Mouse (Mus musculus) liver, embryonic 11.5 days (tissue): ENCODE measurements at regions not wholly inside any gene's neighbourhood (a gene's known extent, or its start where the extent isn't known, plus 50 kb on each side); places are given as distances from the start of the nearest gene placed in this dataset.

ENCODE experiments used
- ATAC-seq: fragments of 200-750 bp; cut with Nextera tagmentation; replicated peaks from 2 replicates; pipeline ENCODE4 v1.8.0; 2017; ENCODE audit warnings: moderate number of reproducible peaks, mild to moderate bottlenecking, moderate TSS enrichment, moderate library complexity; ENCODE audit not compliant: low FRiP score
- DNase-seq: peaks from one replicate; pipeline ENCODE4 v3.0.0-alpha.2; 2017; ENCODE audit warnings: low spot score
- H3K27ac ChIP-seq: fragments of 300-500 bp; sonication (generic); 2 replicates; pipeline ENCODE4 v1.5.1; 2014; ENCODE audit warnings: mild to moderate bottlenecking, low read depth, low read length, control low read depth
- H3K27me3 ChIP-seq: fragments of 300-500 bp; sonication (generic); replicated peaks from 2 replicates; pipeline ENCODE4 v1.6.1; 2014; ENCODE audit warnings: low read length, mixed read lengths; ENCODE audit not compliant: control insufficient read depth, insufficient read depth
- H3K36me3 ChIP-seq: fragments of 300-500 bp; sonication (generic); 2 replicates; pipeline ENCODE4 v1.6.1; 2014; ENCODE audit warnings: mild to moderate bottlenecking, low read length, moderate library complexity, mixed read lengths; ENCODE audit not compliant: control insufficient read depth, insufficient read depth
- H3K4me1 ChIP-seq: fragments of 300-500 bp; sonication (generic); replicated peaks from 2 replicates; pipeline ENCODE4 v1.6.1; 2014; ENCODE audit warnings: low read length, mixed read lengths; ENCODE audit not compliant: control insufficient read depth, insufficient read depth
- H3K4me2 ChIP-seq: fragments of 300-500 bp; sonication (generic); 2 replicates; pipeline ENCODE4 v1.6.1; 2014; ENCODE audit warnings: mild to moderate bottlenecking, control low read depth, moderate library complexity
- H3K4me3 ChIP-seq: fragments of 300-500 bp; sonication (generic); 2 replicates; pipeline ENCODE4 v1.5.1; 2014; ENCODE audit warnings: low read depth, low read length, control low read depth
- H3K9ac ChIP-seq: fragments of 300-500 bp; sonication (generic); 2 replicates; pipeline ENCODE4 v1.6.1; 2014; ENCODE audit warnings: low read depth, low read length, control low read depth
- H3K9me3 ChIP-seq: fragments of 300-500 bp; sonication (generic); 2 replicates; pipeline ENCODE4 v1.6.1; 2016; ENCODE audit warnings: low read length, inconsistent platforms, mixed read lengths; ENCODE audit not compliant: control insufficient read depth
- WGBS: fragments of 180-500 bp; shearing (Covaris S2); extraction: QIAGEN DNeasy Blood & Tissue Kit; methylation state at CpG from one replicate; pipeline ENCODE4 v1.1.7; 2014; 5-methylcytosine and 5-hydroxymethylcytosine counted together

DNA sequence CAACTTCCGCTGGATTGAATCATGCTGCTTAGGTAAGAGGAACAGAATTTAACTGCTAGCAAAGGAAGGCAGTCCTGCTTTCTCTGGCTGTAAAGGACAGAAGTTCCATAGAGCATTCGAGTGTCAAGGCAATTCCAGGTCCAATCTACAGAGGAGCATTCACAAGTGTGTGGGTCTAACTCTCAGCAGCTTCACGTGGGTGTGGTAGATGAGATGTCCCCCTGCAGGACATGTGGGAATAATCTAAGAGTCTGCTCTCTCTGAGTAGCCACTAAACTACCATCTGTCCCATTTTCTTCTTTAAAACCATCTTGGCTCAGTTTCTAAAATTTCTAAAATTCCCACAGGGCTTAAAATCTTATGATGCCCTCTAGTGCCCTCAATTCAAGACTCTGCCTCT is 90.6 kb downstream of the Cmpk2 start:
- ATAC-seq, result no peak
- Histone ChIP-seq H3K9me3 (no peaks in the 10 kb centered on the region), H3K36me3 (no peaks in the 10 kb centered on the region), H3K4me3 (no peak overlapping the region), H3K27ac (no peak overlapping the region), H3K27me3 (no peaks in the 10 kb centered on the region), H3K4me1 (no peaks in the 10 kb centered on the region), H3K4me2 (no peak overlapping the region), H3K9ac (no peak overlapping the region)
- no peak for DNase-seq
- 57% methylated on average over 3 of the region's 3 CpGs for WGBS

DNA sequence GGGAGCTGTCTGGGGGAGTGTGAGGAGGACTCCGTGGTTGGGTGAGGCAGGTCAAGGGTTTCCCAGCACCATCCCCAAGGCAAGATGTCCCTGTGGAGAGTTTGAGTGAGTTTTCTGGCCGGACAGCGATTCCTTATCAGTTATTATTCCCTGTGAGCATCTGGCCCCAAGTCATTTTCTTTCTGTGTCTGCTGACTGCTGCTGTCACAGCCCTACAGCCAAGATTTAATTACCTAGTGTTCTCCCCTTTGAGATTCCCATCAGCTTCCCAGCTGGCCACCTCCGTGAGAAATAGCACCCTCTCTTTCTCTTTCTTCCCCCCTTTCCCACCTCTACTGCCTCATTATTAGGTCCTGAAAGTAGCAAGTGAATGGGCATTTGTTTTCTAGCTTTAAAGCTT is 88.4 kb downstream of the Cmpk2 start:
- 8% methylated on average over 4 of the region's 4 CpGs for WGBS

DNA sequence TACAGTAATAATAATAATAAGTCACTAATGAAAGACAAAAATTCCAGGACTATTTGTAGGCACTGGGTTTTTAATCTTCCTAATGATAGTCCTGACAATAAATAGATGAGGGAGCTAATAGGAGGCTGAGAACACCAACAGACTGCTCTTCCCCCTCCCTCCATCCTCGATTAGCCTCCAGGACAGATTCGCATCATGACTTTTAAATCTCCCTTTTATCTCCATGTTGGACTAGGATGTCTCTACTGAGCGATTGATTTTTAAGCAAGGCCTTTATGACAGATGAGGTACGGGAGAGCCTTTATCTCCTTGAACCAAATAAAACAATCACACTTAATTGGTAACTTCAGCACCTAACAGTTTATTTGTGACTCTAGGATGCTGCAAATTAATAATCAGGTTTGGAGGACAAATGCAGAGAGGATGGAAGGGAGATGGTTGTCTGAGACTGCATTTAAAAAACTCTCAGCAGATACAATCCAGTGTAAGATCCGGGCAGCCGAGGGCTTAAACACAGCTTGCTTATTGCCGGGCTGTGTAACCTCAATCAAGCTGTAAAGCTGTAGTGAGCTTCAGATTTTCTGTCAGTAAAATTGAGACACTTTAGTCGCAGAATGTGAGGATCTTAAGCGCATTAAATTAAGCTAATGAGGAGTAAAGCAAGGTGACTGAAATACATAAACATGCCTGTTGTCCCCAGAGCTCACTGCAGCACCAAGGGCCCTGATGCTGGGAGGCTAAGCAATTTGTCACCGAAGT is 82.3 kb downstream of the Cmpk2 start:
- Histone ChIP-seq H3K9ac (no peak overlapping the region), H3K27me3 (no peaks in the 10 kb centered on the region), H3K36me3 (no peaks in the 10 kb centered on the region), H3K9me3 (no peaks in the 10 kb centered on the region), H3K4me1 (no peaks in the 10 kb centered on the region), H3K4me3 (no peak overlapping the region), H3K4me2 (no peak overlapping the region), H3K27ac (no peak overlapping the region)
- no peak for DNase-seq
- 62% methylated on average over 10 of the region's 10 CpGs for WGBS
- ATAC-seq, result no peak

More for the DNA sequence above, 88.4 kb downstream of the Cmpk2 start:
- no peak overlapping the region for H3K9ac ChIP-seq
- no peak overlapping the region for H3K27ac ChIP-seq
- no peak overlapping the region for H3K4me2 ChIP-seq
- H3K36me3 ChIP-seq, result no peaks in the 10 kb centered on the region
- H3K27me3 ChIP-seq, result no peaks in the 10 kb centered on the region
- no peaks in the 10 kb centered on the region for H3K4me1 ChIP-seq
- H3K4me3 ChIP-seq, result no peak overlapping the region
- DNase-seq (no peak), ATAC-seq (no peak)
- H3K9me3 ChIP-seq, result no peaks in the 10 kb centered on the region

DNA sequence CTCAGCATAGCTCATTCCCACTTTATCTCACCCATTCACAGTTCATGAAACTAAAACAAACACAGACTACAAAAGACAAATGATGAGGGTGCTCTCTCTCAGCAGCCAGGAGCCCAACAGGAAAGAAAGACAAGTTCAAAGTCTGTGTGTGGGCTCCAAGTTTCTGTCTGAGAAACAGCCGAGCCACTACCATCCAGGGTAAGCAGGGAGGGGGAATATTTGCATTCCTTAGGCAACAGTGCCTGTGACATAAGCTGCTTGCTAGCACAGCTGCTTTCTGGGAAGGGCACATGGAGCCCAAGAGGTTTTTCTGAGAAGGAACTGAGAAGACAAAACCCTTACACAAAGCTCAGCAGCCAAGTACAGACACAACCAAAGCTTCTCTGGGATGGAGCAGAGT is 78.5 kb downstream of the Cmpk2 start:
- Histone ChIP-seq H3K4me1 (no peaks in the 10 kb centered on the region), H3K27me3 (no peaks in the 10 kb centered on the region), H3K9me3 (no peaks in the 10 kb centered on the region), H3K27ac (no peak overlapping the region), H3K36me3 (no peaks in the 10 kb centered on the region), H3K4me3 (no peak overlapping the region), H3K4me2 (no peak overlapping the region), H3K9ac (no peak overlapping the region)
- DNase-seq, result no peak
- no peak for ATAC-seq
- WGBS, result 33% methylated on average over 1 of the region's 1 CpGs

DNA sequence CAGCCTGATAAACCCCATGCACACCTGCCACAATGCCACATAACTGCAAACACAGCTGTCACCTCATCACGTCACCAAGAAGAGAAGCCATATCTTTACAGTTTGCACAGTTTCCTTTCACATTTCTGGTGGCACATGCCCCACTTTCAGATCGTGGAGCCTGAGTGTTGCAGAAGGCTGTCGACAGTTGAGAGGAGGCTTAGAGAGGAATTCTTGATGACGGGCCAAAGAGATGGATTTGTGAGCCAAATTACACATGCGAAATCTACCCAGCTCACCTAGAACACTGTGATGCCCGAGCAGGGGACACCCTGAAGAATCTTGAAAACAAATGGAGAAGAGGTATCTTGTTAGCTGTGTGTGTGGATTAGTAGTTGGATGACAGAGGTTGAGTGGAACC is 77.4 kb downstream of the Cmpk2 start:
- no peak for ATAC-seq
- Histone ChIP-seq H3K4me3 (no peak overlapping the region), H3K27me3 (no peaks in the 10 kb centered on the region), H3K9ac (no peak overlapping the region), H3K4me1 (no peaks in the 10 kb centered on the region), H3K4me2 (no peak overlapping the region), H3K36me3 (no peaks in the 10 kb centered on the region), H3K9me3 (no peaks in the 10 kb centered on the region), H3K27ac (no peak overlapping the region)
- WGBS, result 75% methylated on average over 6 of the region's 6 CpGs
- no peak for DNase-seq

DNA sequence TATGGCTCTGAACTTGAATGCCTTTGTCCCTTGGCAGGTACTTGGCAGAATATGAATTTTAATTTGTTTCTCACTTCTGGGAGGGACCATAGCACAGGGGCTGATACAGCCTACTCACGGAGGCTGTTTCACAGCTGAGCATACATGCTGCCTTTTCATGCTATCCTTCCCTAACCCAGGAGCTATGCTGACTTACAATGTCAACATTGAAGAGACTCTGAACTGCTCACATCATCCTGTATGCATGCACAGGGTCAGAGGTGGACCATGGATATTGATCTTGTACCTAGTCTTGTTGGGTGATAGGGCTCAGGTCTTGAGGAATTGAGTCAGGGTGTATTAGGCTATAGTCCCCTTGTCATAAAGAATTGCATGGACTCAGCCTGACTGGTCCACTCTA is 74.5 kb downstream of the Cmpk2 start:
- Histone ChIP-seq H3K4me2 (no peak overlapping the region), H3K4me3 (no peak overlapping the region), H3K27ac (no peak overlapping the region), H3K36me3 (no peaks in the 10 kb centered on the region), H3K4me1 (no peaks in the 10 kb centered on the region), H3K9ac (no peak overlapping the region), H3K27me3 (no peaks in the 10 kb centered on the region), H3K9me3 (no peaks in the 10 kb centered on the region)
- ATAC-seq (no peak), DNase-seq (no peak)
- WGBS, result 78% methylated on average over 1 of the region's 1 CpGs

DNA sequence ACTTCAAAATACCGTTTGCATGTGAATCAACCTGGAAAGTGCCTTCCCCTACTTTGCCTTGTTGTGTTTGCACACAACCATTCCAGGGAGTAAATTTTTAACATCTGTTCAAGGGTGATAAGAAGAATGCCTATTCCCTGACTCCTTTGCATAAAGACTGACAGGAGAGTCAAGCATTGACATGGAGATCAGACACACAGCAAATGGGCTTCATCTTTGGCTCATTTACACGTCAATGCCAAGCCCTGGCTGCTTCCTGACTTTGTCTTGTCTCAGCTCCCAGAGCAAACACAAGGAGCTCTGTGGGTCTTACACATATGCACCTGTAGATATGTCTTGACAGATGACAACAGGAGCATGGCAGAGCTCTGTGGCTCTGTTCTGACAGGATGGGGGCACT is 73.4 kb downstream of the Cmpk2 start:
- DNase-seq, result no peak
- Histone ChIP-seq H3K9ac (no peak overlapping the region), H3K27ac (no peak overlapping the region), H3K9me3 (no peaks in the 10 kb centered on the region), H3K36me3 (no peaks in the 10 kb centered on the region), H3K4me2 (no peak overlapping the region), H3K4me1 (no peaks in the 10 kb centered on the region), H3K4me3 (no peak overlapping the region), H3K27me3 (no peaks in the 10 kb centered on the region)
- 52% methylated on average over 2 of the region's 2 CpGs for WGBS
- no peak for ATAC-seq

DNA sequence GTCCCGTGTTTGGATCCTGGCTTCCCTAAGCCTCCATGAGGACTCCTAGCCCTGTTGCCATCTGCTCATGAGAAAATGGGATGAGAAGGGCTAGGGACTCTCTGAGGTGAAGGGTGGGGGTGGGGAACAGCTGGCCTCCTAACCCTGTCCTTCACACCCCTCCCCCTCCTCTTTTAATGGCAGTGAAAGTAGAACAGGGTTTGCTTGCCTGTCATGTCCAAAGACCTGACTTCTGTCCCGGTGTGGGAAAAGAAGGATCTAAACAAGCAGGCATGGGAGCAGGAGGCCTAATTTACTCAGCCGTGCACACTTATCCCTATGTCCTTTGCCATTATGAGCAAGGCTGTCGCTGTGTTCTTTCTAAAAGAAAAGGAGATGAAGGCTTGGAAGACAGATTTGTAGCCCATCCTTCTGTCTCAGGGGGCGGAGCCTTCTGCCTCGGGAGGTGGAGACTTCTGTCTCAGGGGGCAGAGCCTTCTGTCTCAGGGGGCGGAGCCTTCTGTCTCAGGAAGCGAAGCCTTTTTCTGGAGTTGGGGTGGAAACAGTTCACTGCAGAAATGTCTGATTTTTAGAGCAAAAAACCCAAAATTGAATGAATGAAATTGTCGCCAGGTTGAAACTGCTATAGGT is 66.4 kb downstream of the Cmpk2 start:
- Histone ChIP-seq H3K4me3 (no peak overlapping the region), H3K27ac (no peak overlapping the region), H3K9me3 (no peaks in the 10 kb centered on the region), H3K9ac (no peak overlapping the region), H3K27me3 (no peaks in the 10 kb centered on the region), H3K36me3 (no peaks in the 10 kb centered on the region), H3K4me2 (no peak overlapping the region), H3K4me1 (no peaks in the 10 kb centered on the region)
- no peak for DNase-seq
- ATAC-seq, result no peak
- WGBS, result 69% methylated on average over 9 of the region's 9 CpGs
